Mouse (Mus musculus) bone marrow macrophage, adult 2 months (primary cell): ENCODE measurements around the gene Lrrc58. TPM values are rescaled to one million over a fixed set of nuclear protein-coding genes. Genes with fewer than 3 reads are reported as not detected.

Experiments
- H3K27ac ChIP-seq: 2 replicates; pipeline ENCODE4 v1.5.1; 2012; ENCODE audit warnings: low read depth, low read length; ENCODE audit not compliant: insufficient read depth
- H3K4me1 ChIP-seq: 2 replicates; pipeline ENCODE4 v1.6.1; 2012; ENCODE audit warnings: low read length; ENCODE audit not compliant: control insufficient read depth, insufficient read depth
- H3K4me3 ChIP-seq: 2 replicates; pipeline ENCODE4 v1.5.1; 2012; ENCODE audit warnings: mild to moderate bottlenecking, low read length, moderate library complexity; ENCODE audit not compliant: insufficient read depth
- CTCF ChIP-seq: IDR thresholded peaks from 2 replicates; pipeline ENCODE4 v1.5.1; 2012; ENCODE audit warnings: low read depth, mild to moderate bottlenecking, low read length, moderate library complexity
- POLR2A ChIP-seq: IDR thresholded peaks from 2 replicates; pipeline ENCODE4 v1.6.1; 2012; ENCODE audit warnings: mild to moderate bottlenecking, low read depth, low read length, borderline replicate concordance
- polyA plus RNA-seq: library from polyadenylated mRNA; stranded (reverse); fragments of >200 nt; gene quantifications from 2 replicates; pipeline ENCODE4 v1.2.4, GENCODE M21; 2012; ENCODE audit not compliant: missing spikeins, insufficient read depth, insufficient read length

Lrrc58 gene
- polyA plus RNA-seq: 33.7 and 35.4 TPM in 2 replicates

GRCm38 (mm10) chr16:37867791-37868505 lies at the start of gene Lrrc58:
TSS of gene Lrrc58 (plus strand) at chr16:37868389.
- TF ChIP-seq CTCF: no peak
- TF ChIP-seq POLR2A: no peak
- Histone ChIP-seq H3K4me3 (peak within 1 kb of the TSS; percentile 99), H3K4me1 (peaks cover 21% of the 10 kb centered on the region), H3K27ac (peak within 1 kb of the TSS; percentile 91)

GRCm38 (mm10) chr16:37823949-37824348 lies 44.2 kb upstream of the Lrrc58 start:
- Histone ChIP-seq H3K4me3 (no peak overlapping the region), H3K4me1 (no peaks in the 10 kb centered on the region), H3K27ac (no peak overlapping the region)
- TF ChIP-seq CTCF: no peak
- TF ChIP-seq POLR2A: no peak

GRCm38 (mm10) chr16:37824778-37825505 lies 43.2 kb upstream of the Lrrc58 start:
- H3K4me3 ChIP-seq: no peak overlapping the region
- no peaks in the 10 kb centered on the region for H3K4me1 ChIP-seq
- H3K27ac ChIP-seq: no peak overlapping the region
- TF ChIP-seq CTCF (no peak), POLR2A (no peak)

GRCm38 (mm10) chr16:37826286-37826685 lies 41.9 kb upstream of the Lrrc58 start:
- no peak overlapping the region for H3K27ac ChIP-seq
- no peak for TF ChIP-seq CTCF
- no peak for TF ChIP-seq POLR2A
- H3K4me1 ChIP-seq: no peaks in the 10 kb centered on the region
- H3K4me3 ChIP-seq: no peak overlapping the region

- no peak overlapping the region for H3K27ac ChIP-seq
- peaks cover 3% of the 10 kb centered on the region for H3K4me1 ChIP-seq
- TF ChIP-seq POLR2A: no peak
- TF ChIP-seq CTCF: no peak
- no peak overlapping the region for H3K4me3 ChIP-seq
These were observed 37.1 kb upstream of the Lrrc58 start for GRCm38 (mm10) chr16:37831041-37831440.

GRCm38 (mm10) chr16:37837571-37837970 lies 30.6 kb upstream of the Lrrc58 start:
- Histone ChIP-seq H3K4me3 (no peak overlapping the region), H3K4me1 (peaks cover 3% of the 10 kb centered on the region), H3K27ac (no peak overlapping the region)
- TF ChIP-seq CTCF (no peak), POLR2A (no peak)

- H3K4me3 ChIP-seq: no peak overlapping the region
- H3K4me1 ChIP-seq: no peaks in the 10 kb centered on the region
- H3K27ac ChIP-seq: no peak overlapping the region
- no peak for TF ChIP-seq POLR2A
- no peak for TF ChIP-seq CTCF
These were observed 25.8 kb upstream of the Lrrc58 start for GRCm38 (mm10) chr16:37842439-37842838.

- H3K4me1 ChIP-seq: no peaks in the 10 kb centered on the region
- TF ChIP-seq CTCF: no peak
- TF ChIP-seq POLR2A: no peak
- H3K4me3 ChIP-seq: no peak overlapping the region
- H3K27ac ChIP-seq: no peak overlapping the region
These were observed 24.4 kb upstream of the Lrrc58 start for GRCm38 (mm10) chr16:37843740-37844139.

GRCm38 (mm10) chr16:37845202-37845925 lies 22.8 kb upstream of the Lrrc58 start:
- Histone ChIP-seq H3K4me3 (no peak overlapping the region), H3K4me1 (no peaks in the 10 kb centered on the region), H3K27ac (no peak overlapping the region)
- TF ChIP-seq POLR2A (no peak), CTCF (no peak)
